Mouse (Mus musculus) right cerebral cortex, postnatal 25 days (tissue): Measurements from ENCODE around the gene Trim61.

Experiments
- DNase-seq: peaks from one replicate; pipeline ENCODE4 v3.0.0; 2022

Trim61 gene

GRCm38 (mm10) chr8:64983150-64983897 is 35.0 kb downstream of the Trim61 start:
- no peak for DNase-seq
